Mouse (Mus musculus): ENCODE data around the gene Zbtb11. TPM values are rescaled to one million over a fixed set of nuclear protein-coding genes. Genes with fewer than 3 reads are reported as not detected.
"Not testable (repeated sequence)": the region's sequence is repeated elsewhere in the genome, so short reads cannot be mapped to it uniquely, and the experiment has no call there.

Gene Zbtb11
- total RNA-seq, 1 experiment from 2014 or later, result 42.8 TPM

- peak; percentile 27; the same call in 1 of the 2 replicates for ATAC-seq (replicated peaks; ENCODE audit: insufficient number of reproducible peaks, low FRiP score, low TSS enrichment, poor library complexity, severe bottlenecking)
These were observed 55.3 kb downstream of the Zbtb11 start for GRCm38 (mm10) chr16:56028722-56029551.

DNA sequence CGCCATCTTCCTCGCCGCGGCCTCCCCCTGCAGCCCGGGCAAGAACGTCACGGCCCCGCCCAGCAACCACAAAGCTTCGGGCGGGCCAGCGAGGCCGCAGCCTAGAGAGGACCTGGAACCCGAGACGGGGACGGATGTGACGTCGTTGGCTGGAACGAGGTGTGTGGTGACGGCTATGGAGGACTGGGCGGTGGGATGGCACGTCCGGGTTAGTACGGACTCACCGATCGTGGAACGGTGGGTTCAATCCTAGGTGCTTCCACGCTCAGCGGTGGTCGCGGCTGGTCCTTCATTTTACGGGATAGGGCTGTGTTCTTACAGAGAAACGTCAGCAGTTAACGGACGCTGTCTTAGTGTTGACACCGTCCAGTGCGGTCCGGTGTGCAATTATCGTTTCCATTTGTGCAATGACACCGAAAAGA lies 56.0 kb downstream of the Zbtb11 start, which contains the start of gene Pcnp:
Pcnp (minus strand) TSS at position 79 of the 422 bp plus-strand sequence.
- peak; percentile 99 for ATAC-seq (replicated peaks; ENCODE audit: insufficient number of reproducible peaks, low FRiP score, low TSS enrichment, poor library complexity, severe bottlenecking)

- no peak for ATAC-seq (replicated peaks; ENCODE audit: insufficient number of reproducible peaks, low FRiP score, low TSS enrichment, poor library complexity, severe bottlenecking)
These were observed 60.9 kb downstream of the Zbtb11 start for GRCm38 (mm10) chr16:56034566-56034965.

GRCm38 (mm10) chr16:56036501-56036900 lies 62.8 kb downstream of the Zbtb11 start:
- no peak for ATAC-seq (replicated peaks; ENCODE audit: insufficient number of reproducible peaks, low FRiP score, low TSS enrichment, poor library complexity, severe bottlenecking)

GRCm38 (mm10) chr16:56037138-56038010 lies 63.7 kb downstream of the Zbtb11 start, which contains the start of gene Trmt10c:
Gene Trmt10c, minus strand, starts transcription at chr16:56037819.
- peak; percentile 97 for ATAC-seq (replicated peaks; ENCODE audit: insufficient number of reproducible peaks, low FRiP score, low TSS enrichment, poor library complexity, severe bottlenecking)

- ATAC-seq (replicated peaks; ENCODE audit: insufficient number of reproducible peaks, low FRiP score, low TSS enrichment, poor library complexity, severe bottlenecking), result no peak
These were observed 64.4 kb downstream of the Zbtb11 start for GRCm38 (mm10) chr16:56038090-56038489.

GRCm38 (mm10) chr16:56048038-56048437 lies 74.4 kb downstream of the Zbtb11 start, which contains the start of gene Senp7:
Gene Senp7, plus strand, starts transcription at chr16:56048338.
- not testable (repeated sequence) for ATAC-seq (replicated peaks; ENCODE audit: insufficient number of reproducible peaks, low FRiP score, low TSS enrichment, poor library complexity, severe bottlenecking)

- no peak for ATAC-seq (replicated peaks; ENCODE audit: insufficient number of reproducible peaks, low FRiP score, low TSS enrichment, poor library complexity, severe bottlenecking)
These were observed 82.2 kb downstream of the Zbtb11 start for GRCm38 (mm10) chr16:56055911-56056310.

DNA sequence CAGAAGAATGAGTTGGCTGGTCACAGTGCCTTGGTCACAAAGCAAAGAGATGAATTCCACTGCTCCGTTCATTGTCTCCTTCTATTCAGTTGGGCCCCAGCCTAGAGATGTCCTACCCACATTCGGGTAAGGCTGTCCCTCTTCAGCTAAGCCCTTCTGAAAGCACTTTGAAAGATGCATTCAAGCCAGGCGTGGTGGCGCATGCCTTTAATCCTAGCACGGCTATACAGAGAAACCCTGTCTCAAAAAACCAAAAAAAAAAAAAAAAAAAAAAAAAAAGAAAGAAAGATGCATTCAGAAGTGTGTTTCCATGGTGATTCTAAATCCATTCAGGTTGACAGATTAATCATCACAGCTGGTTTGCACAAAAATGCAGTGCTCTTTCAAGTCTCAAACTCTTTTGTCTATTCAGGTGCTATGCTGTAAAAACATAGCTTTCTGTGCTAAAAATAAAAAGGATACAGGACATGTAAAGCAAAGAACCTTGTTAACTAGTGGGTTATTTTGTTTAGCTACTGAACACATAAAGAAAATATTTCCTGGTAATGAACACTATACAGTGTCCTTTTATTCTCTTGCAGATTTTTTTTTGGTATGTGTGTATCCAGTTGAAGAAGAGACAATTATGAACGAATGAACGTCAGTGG lies 83.4 kb downstream of the Zbtb11 start:
- no peak for ATAC-seq (replicated peaks; ENCODE audit: insufficient number of reproducible peaks, low FRiP score, low TSS enrichment, poor library complexity, severe bottlenecking)

DNA sequence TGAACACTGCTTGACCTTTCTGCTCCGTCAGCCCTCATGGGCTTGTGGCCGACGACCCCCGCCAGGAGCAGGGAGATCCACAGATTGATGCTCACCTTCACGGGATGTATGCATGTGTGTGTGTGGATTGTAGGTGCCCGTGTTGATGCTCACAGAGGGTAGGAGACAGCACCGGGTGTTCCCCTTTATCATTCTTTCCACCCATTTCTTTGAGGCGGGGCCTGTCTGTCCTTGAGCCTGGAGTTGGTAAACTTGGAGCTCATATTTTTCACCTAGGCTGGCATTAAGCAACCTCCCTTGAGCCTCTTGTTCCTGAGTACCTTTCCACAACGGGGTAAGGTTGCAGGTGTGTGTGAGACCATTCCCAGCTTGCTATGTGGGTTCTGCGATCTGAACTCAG lies 84.5 kb downstream of the Zbtb11 start:
- no peak for ATAC-seq (replicated peaks; ENCODE audit: insufficient number of reproducible peaks, low FRiP score, low TSS enrichment, poor library complexity, severe bottlenecking)

Other genes starting within 250 kb of the Zbtb11 start
- gene Nfkbiz, start 135.0 kb upstream of the Zbtb11 start, total RNA-seq (2017), result 280 to 361 TPM (median 306 TPM) in 3 replicates
- 1.8 to 3.4 TPM (median 2.6 TPM) in 3 replicates for gene Nxpe3, start 78.6 kb upstream of the Zbtb11 start, total RNA-seq (2017)
- 2.2 to 16.1 TPM (median 6.4 TPM) in 3 replicates for gene Cep97, start 39.0 kb upstream of the Zbtb11 start, total RNA-seq (2017)
- 492 to 553 TPM (median 534 TPM) in 3 replicates for gene Rpl24, start 7.6 kb upstream of the Zbtb11 start, total RNA-seq (2017)
- gene Pcnp, start 55.9 kb downstream of the Zbtb11 start, total RNA-seq (2017), result 107 to 153 TPM (median 130 TPM) in 3 replicates
- 26.5 to 36.3 TPM (median 32.0 TPM) in 3 replicates for gene Trmt10c, start 63.9 kb downstream of the Zbtb11 start, total RNA-seq (2017)
- 26.3 to 54.9 TPM (median 30.8 TPM) in 3 replicates for gene Senp7, start 74.5 kb downstream of the Zbtb11 start, total RNA-seq (2017)
- 0.29 to 0.67 TPM (median 0.32 TPM) in 3 replicates for gene Impg2, start 230.4 kb downstream of the Zbtb11 start, total RNA-seq (2017)

Data from monocyte, adult 5-6 weeks (primary cell).